Mouse (Mus musculus): Measurements from ENCODE around the gene Snrnp25.

Snrnp25 gene

GRCm38 (mm10) chr11:32205058-32205873 lies at the start of gene Snrnp25:
Gene Snrnp25, plus strand, starts transcription at chr11:32205415.
- peak; percentile 90 to 98 for DNase-seq (ENCODE audit: low spot score in 2 of 2)

- no peak for DNase-seq (ENCODE audit: low spot score in 2 of 2)
Measured at GRCm38 (mm10) chr11:32156854-32157630, 48.2 kb upstream of the Snrnp25 start.

GRCm38 (mm10) chr11:32157791-32158594 lies 47.2 kb upstream of the Snrnp25 start:
- DNase-seq (ENCODE audit: low spot score in 2 of 2) = no peak

- no peak for DNase-seq (ENCODE audit: low spot score in 2 of 2)
Measured at GRCm38 (mm10) chr11:32159176-32159575, 46.0 kb upstream of the Snrnp25 start.

- no peak for DNase-seq (ENCODE audit: low spot score in 2 of 2)
Measured at GRCm38 (mm10) chr11:32160341-32160740, 44.9 kb upstream of the Snrnp25 start.

- DNase-seq (ENCODE audit: low spot score in 2 of 2) = no peak
Measured at GRCm38 (mm10) chr11:32161500-32161899, 43.7 kb upstream of the Snrnp25 start.

GRCm38 (mm10) chr11:32161922-32162804 lies 43.1 kb upstream of the Snrnp25 start:
- DNase-seq (ENCODE audit: low spot score in 2 of 2) = peak; percentile 52 to 81

- no peak for DNase-seq (ENCODE audit: low spot score in 2 of 2)
Measured at GRCm38 (mm10) chr11:32166683-32167082, 38.5 kb upstream of the Snrnp25 start.

GRCm38 (mm10) chr11:32178506-32178905 lies 26.7 kb upstream of the Snrnp25 start:
- DNase-seq (ENCODE audit: low spot score in 2 of 2) = no peak

GRCm38 (mm10) chr11:32181246-32181645 lies 24.0 kb upstream of the Snrnp25 start:
- no peak for DNase-seq (ENCODE audit: low spot score in 2 of 2)

- peak; percentile 79 to 83 for DNase-seq (ENCODE audit: low spot score in 2 of 2)
Measured at GRCm38 (mm10) chr11:32181973-32182868, 23.0 kb upstream of the Snrnp25 start.

GRCm38 (mm10) chr11:32184469-32184868 lies 20.7 kb upstream of the Snrnp25 start:
- DNase-seq (ENCODE audit: low spot score in 2 of 2) = no peak

GRCm38 (mm10) chr11:32186031-32186430 lies 19.2 kb upstream of the Snrnp25 start:
- no peak for DNase-seq (ENCODE audit: low spot score in 2 of 2)

GRCm38 (mm10) chr11:32187256-32187655 lies 18.0 kb upstream of the Snrnp25 start:
- no peak for DNase-seq (ENCODE audit: low spot score in 2 of 2)

- no peak for DNase-seq (ENCODE audit: low spot score in 2 of 2)
Measured at GRCm38 (mm10) chr11:32188881-32189280, 16.3 kb upstream of the Snrnp25 start.

- DNase-seq (ENCODE audit: low spot score in 2 of 2) = no peak
Measured at GRCm38 (mm10) chr11:32189434-32189833, 15.8 kb upstream of the Snrnp25 start.

- no peak for DNase-seq (ENCODE audit: low spot score in 2 of 2)
Measured at GRCm38 (mm10) chr11:32190119-32190518, 15.1 kb upstream of the Snrnp25 start.

GRCm38 (mm10) chr11:32190603-32191110 lies 14.6 kb upstream of the Snrnp25 start:
- DNase-seq (ENCODE audit: low spot score in 2 of 2) = no peak

GRCm38 (mm10) chr11:32193156-32193555 lies 12.1 kb upstream of the Snrnp25 start:
- no peak for DNase-seq (ENCODE audit: low spot score in 2 of 2)

GRCm38 (mm10) chr11:32194086-32194485 lies 11.1 kb upstream of the Snrnp25 start:
- peak in 1 of 2 experiments; percentile 7 for DNase-seq (ENCODE audit: low spot score in 2 of 2)
